Mouse (Mus musculus): Measurements from ENCODE around the gene Gm379. TPM values are rescaled to one million over a fixed set of nuclear protein-coding genes. Genes with fewer than 3 reads are reported as not detected.

Gene Gm379
- not detected for total RNA-seq (2021)
- long read RNA-seq, experiment 1 = 0 reads
- long read RNA-seq, experiment 2 = 0 reads

GRCm38 (mm10) chrX:108664885-108665284 is at the start of gene Gm379:
Gm379 (minus strand) TSS chrX:108664891.
- intact Hi-C loops (cut with DNase I) = no loop called here
- DNase-seq (ENCODE audit: low spot score in 2 of 2) = no peak

- DNase-seq (ENCODE audit: low spot score in 2 of 2) = no peak
- intact Hi-C loops (cut with DNase I) = no loop called here
Measured at GRCm38 (mm10) chrX:108704312-108704711, 39.6 kb upstream of the Gm379 start.

GRCm38 (mm10) chrX:108668868-108669267 is 4.2 kb upstream of the Gm379 start:
- no peak for DNase-seq (ENCODE audit: low spot score in 2 of 2)
- intact Hi-C loops (cut with DNase I) = no loop called here

- intact Hi-C loops (cut with DNase I) = no loop called here
- DNase-seq (ENCODE audit: low spot score in 2 of 2) = no peak
Measured at GRCm38 (mm10) chrX:108621991-108622390, 42.7 kb downstream of the Gm379 start.

- no peak for DNase-seq (ENCODE audit: low spot score in 2 of 2)
- intact Hi-C loops (cut with DNase I) = no loop called here
Measured at GRCm38 (mm10) chrX:108620886-108621285, 43.8 kb downstream of the Gm379 start.

Other genes with a start within 250 kb of the Gm379 start
- gene Brwd3, start 169.5 kb upstream of the Gm379 start, total RNA-seq (2021) = 10 to 100 TPM; 18.3 to 19.0 TPM

Data from left cerebral cortex, postnatal 14 days (tissue).